Mouse (Mus musculus): ENCODE measurements around the gene Ren1. TPM values are rescaled to one million over a fixed set of nuclear protein-coding genes. Genes with fewer than 3 reads are reported as not detected.

Gene Ren1
- total RNA-seq, 2 experiments from 2014 or later = not detected

- intact Hi-C loops (cut with DNase I; ENCODE audit: low total_unique reads) = no loop called here
- no peak for DNase-seq
These were observed 46.4 kb downstream of the Ren1 start for GRCm38 (mm10) chr1:133396693-133397092.

GRCm38 (mm10) chr1:133397094-133397482, 46.8 kb downstream of the Ren1 start:
- no peak for DNase-seq
- intact Hi-C loops (cut with DNase I; ENCODE audit: low total_unique reads) = no loop called here

GRCm38 (mm10) chr1:133397483-133398237, 47.4 kb downstream of the Ren1 start:
- intact Hi-C loops (cut with DNase I; ENCODE audit: low total_unique reads) = no loop called here
- DNase-seq = no peak

GRCm38 (mm10) chr1:133400014-133400725, 49.9 kb downstream of the Ren1 start:
- DNase-seq = no peak
- intact Hi-C loops (cut with DNase I; ENCODE audit: low total_unique reads) = no loop called here

- no peak for DNase-seq
- intact Hi-C loops (cut with DNase I; ENCODE audit: low total_unique reads) = no loop called here
These were observed 53.7 kb downstream of the Ren1 start for GRCm38 (mm10) chr1:133404005-133404404.

GRCm38 (mm10) chr1:133406614-133407013, 56.3 kb downstream of the Ren1 start:
- DNase-seq = no peak
- intact Hi-C loops (cut with DNase I; ENCODE audit: low total_unique reads) = no loop called here

- no peak for DNase-seq
- intact Hi-C loops (cut with DNase I; ENCODE audit: low total_unique reads) = no loop called here
These were observed 57.1 kb downstream of the Ren1 start for GRCm38 (mm10) chr1:133407436-133407835.

GRCm38 (mm10) chr1:133408321-133408720, 58.0 kb downstream of the Ren1 start:
- intact Hi-C loops (cut with DNase I; ENCODE audit: low total_unique reads) = no loop called here
- no peak for DNase-seq

GRCm38 (mm10) chr1:133408880-133409516, 58.7 kb downstream of the Ren1 start:
- intact Hi-C loops (cut with DNase I; ENCODE audit: low total_unique reads) = no loop called here
- no peak for DNase-seq

- intact Hi-C loops (cut with DNase I; ENCODE audit: low total_unique reads) = no loop called here
- no peak for DNase-seq
These were observed 59.5 kb downstream of the Ren1 start for GRCm38 (mm10) chr1:133409786-133410185.

Other genes starting within 250 kb of the Ren1 start
- 10 to 100 TPM; 22.1 to 24.6 TPM for gene Ppp1r15b, start 219.4 kb upstream of the Ren1 start, total RNA-seq (2021)
- gene Plekha6, start 186.3 kb upstream of the Ren1 start, total RNA-seq (2021) = 10 to 100 TPM; 14.5 to 15.5 TPM
- gene Golt1a, start 40.7 kb upstream of the Ren1 start, total RNA-seq (2021) = not detected
- gene Kiss1, start 28.6 kb upstream of the Ren1 start, total RNA-seq (2021) = not detected
- gene Etnk2, start 13.1 kb downstream of the Ren1 start, total RNA-seq (2021) = under 1 TPM; 0.13 to 0.23 TPM
- 10 to 100 TPM in 1 of 2 experiments, 1 to 10 TPM in 1; 9.7 to 10.9 TPM for gene Sox13, start 73.9 kb downstream of the Ren1 start, total RNA-seq (2021)

Data from gastrocnemius, postnatal 14 days (tissue).